Mouse (Mus musculus) cerebellum, adult 2 months (tissue): ENCODE measurements around the gene Urb2.

ENCODE experiments used
- CTCF ChIP-seq: fragments of 200-500 bp; IDR thresholded peaks from 2 replicates; pipeline ENCODE4 v1.5.1; 2011; ENCODE audit warnings: low read depth, mild to moderate bottlenecking, control low read depth, low read length, moderate library complexity, borderline replicate concordance; ENCODE audit not compliant: insufficient read depth
- POLR2A ChIP-seq: fragments of 200-500 bp; IDR thresholded peaks from 2 replicates; pipeline ENCODE4 v1.6.1; 2011; ENCODE audit warnings: low read length, control low read depth, borderline replicate concordance; ENCODE audit not compliant: insufficient read depth

GRCm38 (mm10) chr8:124002546-124003108 lies 18.7 kb upstream of the Urb2 start:
- TF ChIP-seq CTCF (no peak), POLR2A (no peak)
